11 mouse cellular contexts compared by ENCODE assay signal in the genomic region with DNA sequence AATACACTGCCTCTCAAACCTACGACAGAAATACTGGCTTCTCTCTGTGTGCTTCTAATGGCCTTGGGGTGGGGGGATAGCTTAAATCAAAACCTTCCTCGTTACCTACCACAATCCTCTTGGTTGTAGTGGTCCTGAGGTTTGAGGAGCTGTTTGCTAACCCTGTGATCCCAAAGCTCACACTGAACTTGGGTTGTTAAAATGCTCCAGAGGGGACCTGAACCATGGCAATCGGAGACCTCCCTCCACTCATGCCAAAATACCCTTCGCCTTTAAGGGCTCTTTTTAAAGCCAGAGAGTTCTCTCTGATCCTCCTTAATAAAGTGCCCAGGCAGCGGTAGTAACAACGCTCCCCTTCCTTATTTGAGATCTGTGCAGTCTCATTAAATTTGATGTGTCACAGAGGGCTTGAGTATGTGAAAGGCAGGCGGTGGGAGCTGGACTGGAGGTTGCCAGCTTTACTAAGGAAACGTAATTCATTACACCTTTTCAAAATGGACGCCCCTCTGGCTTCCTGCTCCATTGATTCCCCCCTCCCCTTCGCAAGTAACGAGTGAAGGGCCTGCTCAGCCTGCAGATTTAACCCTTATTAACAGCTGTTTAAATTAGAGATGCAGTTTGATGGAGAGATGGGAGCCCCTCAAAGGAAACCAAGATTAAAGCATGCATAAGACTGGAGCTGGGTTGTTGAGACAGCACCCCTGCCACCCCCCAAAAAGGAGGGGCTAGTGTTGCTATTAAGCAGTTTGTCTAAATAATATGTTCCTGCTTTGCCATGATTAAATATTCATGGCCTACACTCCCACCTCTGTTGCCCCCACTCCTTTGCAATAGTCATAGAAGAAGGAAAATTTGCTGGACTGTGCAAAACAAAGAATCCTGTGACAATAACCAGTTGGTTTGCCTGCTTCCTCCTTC.
DNase-seq lines count a peak whose midpoint lies in the region; ATAC-seq lines count a peak whose summit lies in the region.
"Had no signal": no experiment of that assay in that cellular context is flagged by ENCODE, and none has a peak within 500 bp of the region (broad histone marks: within the 10 kb centered on the region; RNA-seq: fewer than 3 reads in every experiment).

No protein-coding gene starts in this region.

- DNase-seq in kidney, postnatal 25 days, result no peak
- DNase-seq in limb, embryonic 10.5 days (ENCODE audit: low spot score), result peak; percentile 50
- no peak for DNase-seq in gastrocnemius, postnatal 25 days
- DNase-seq in spleen, postnatal 10 days (ENCODE audit: low spot score in 2 of 2), result no peak
- DNase-seq in heart, postnatal 25 days (ENCODE audit: low spot score), result no peak
- DNase-seq: gastrocnemius, postnatal 10 days; lung, embryonic 14.5 days; thymus, adult 2 months had no signal

- ATAC-seq in kidney, embryonic 15.5 days (replicated peaks; ENCODE audit: low FRiP score), result no peak
- ATAC-seq in forebrain, embryonic 15.5 days (replicated peaks), result peak; percentile 90
- ATAC-seq in neural tube, embryonic 13.5 days (ENCODE audit: low read depth), result peak; percentile 76

- no peak overlapping the region for H3K4me2 ChIP-seq in kidney, embryonic 15.5 days
- H3K4me2 ChIP-seq in forebrain, embryonic 15.5 days (replicated peaks), result no peak overlapping the region
- H3K4me2 ChIP-seq in neural tube, embryonic 13.5 days, result no peak overlapping the region
- H3K4me2 ChIP-seq: lung, embryonic 14.5 days had no signal

- no peaks in the 10 kb centered on the region for H3K36me3 ChIP-seq in kidney, embryonic 15.5 days
- no peaks in the 10 kb centered on the region for H3K36me3 ChIP-seq in forebrain, embryonic 15.5 days
- peaks cover 3% of the 10 kb centered on the region; the same call in 1 of the 2 replicates for H3K36me3 ChIP-seq in limb, embryonic 10.5 days
- no peaks in the 10 kb centered on the region for H3K36me3 ChIP-seq in neural tube, embryonic 13.5 days

- no peaks in the 10 kb centered on the region for H3K9me3 ChIP-seq in kidney, embryonic 15.5 days (replicated peaks)
- H3K9me3 ChIP-seq in forebrain, embryonic 15.5 days, result 0 out of 2 replicates have a peak, but pooled peaks cover 4% of the 10 kb centered on the region
- no peaks in the 10 kb centered on the region; the same call in 1 of the 2 replicates for H3K9me3 ChIP-seq in limb, embryonic 10.5 days (replicated peaks)
- H3K9me3 ChIP-seq in neural tube, embryonic 13.5 days, result no peaks in the 10 kb centered on the region

- WGBS in kidney, embryonic 15.5 days, result 32% methylated on average over 11 of the region's 11 CpGs
- WGBS in forebrain, embryonic 15.5 days, result 11% methylated on average over 11 of the region's 11 CpGs
- 40% methylated on average over 11 of the region's 11 CpGs for WGBS in limb, embryonic 10.5 days
- 39% methylated on average over 11 of the region's 11 CpGs for WGBS in neural tube, embryonic 13.5 days

- no peaks in the 10 kb centered on the region for H3K27me3 ChIP-seq in kidney, embryonic 15.5 days
- no peaks in the 10 kb centered on the region for H3K27me3 ChIP-seq in forebrain, embryonic 15.5 days
- H3K27me3 ChIP-seq in limb, embryonic 10.5 days (ENCODE audit: low read depth, poor library complexity, severe bottlenecking), result no peaks in the 10 kb centered on the region
- H3K27me3 ChIP-seq in neural tube, embryonic 13.5 days, result no peaks in the 10 kb centered on the region

- intact Hi-C loops in heart, postnatal 25 days (cut with DNase I), result no loop called here

- peaks cover 11% of the 10 kb centered on the region for H3K4me1 ChIP-seq in kidney, embryonic 15.5 days
- H3K4me1 ChIP-seq in forebrain, embryonic 15.5 days, result peaks cover 13% of the 10 kb centered on the region
- peaks cover 18% of the 10 kb centered on the region for H3K4me1 ChIP-seq in limb, embryonic 10.5 days
- H3K4me1 ChIP-seq in neural tube, embryonic 13.5 days (replicated peaks), result peaks cover 14% of the 10 kb centered on the region

- no peak overlapping the region for H3K9ac ChIP-seq in kidney, embryonic 15.5 days
- H3K9ac ChIP-seq in forebrain, embryonic 15.5 days (replicated peaks), result no peak overlapping the region; the same call in 1 of the 2 replicates
- no peak overlapping the region for H3K9ac ChIP-seq in neural tube, embryonic 13.5 days
- H3K9ac ChIP-seq: lung, embryonic 14.5 days had no signal

- 0 out of 2 replicates have a peak overlapping the region, but pooled peaks have one; percentile 23 for H3K27ac ChIP-seq in kidney, embryonic 15.5 days
- H3K27ac ChIP-seq in forebrain, embryonic 15.5 days (replicated peaks), result peak overlapping the region; percentile 69
- peak overlapping the region; percentile 83 for H3K27ac ChIP-seq in limb, embryonic 10.5 days
- H3K27ac ChIP-seq in neural tube, embryonic 13.5 days (replicated peaks), result peak overlapping the region; percentile 70

- H3K4me3 ChIP-seq in kidney, embryonic 15.5 days (replicated peaks), result no peak overlapping the region
- no peak overlapping the region for H3K4me3 ChIP-seq in forebrain, embryonic 15.5 days
- no peak overlapping the region for H3K4me3 ChIP-seq in limb, embryonic 10.5 days
- H3K4me3 ChIP-seq in neural tube, embryonic 13.5 days, result no peak overlapping the region

Comparison
In these comparisons a context has a peak if more than half of its experiments do, and no peak if none do; other contexts are left out.
1. H3K27ac ChIP-seq: peak in every context shown above with its lines; median percentile 83 in limb, embryonic 10.5 days; 70 in neural tube, embryonic 13.5 days; 69 in forebrain, embryonic 15.5 days; 23 in kidney, embryonic 15.5 days.